Mouse (Mus musculus): ENCODE results near the gene Abcf1.

The Abcf1 gene

DNA sequence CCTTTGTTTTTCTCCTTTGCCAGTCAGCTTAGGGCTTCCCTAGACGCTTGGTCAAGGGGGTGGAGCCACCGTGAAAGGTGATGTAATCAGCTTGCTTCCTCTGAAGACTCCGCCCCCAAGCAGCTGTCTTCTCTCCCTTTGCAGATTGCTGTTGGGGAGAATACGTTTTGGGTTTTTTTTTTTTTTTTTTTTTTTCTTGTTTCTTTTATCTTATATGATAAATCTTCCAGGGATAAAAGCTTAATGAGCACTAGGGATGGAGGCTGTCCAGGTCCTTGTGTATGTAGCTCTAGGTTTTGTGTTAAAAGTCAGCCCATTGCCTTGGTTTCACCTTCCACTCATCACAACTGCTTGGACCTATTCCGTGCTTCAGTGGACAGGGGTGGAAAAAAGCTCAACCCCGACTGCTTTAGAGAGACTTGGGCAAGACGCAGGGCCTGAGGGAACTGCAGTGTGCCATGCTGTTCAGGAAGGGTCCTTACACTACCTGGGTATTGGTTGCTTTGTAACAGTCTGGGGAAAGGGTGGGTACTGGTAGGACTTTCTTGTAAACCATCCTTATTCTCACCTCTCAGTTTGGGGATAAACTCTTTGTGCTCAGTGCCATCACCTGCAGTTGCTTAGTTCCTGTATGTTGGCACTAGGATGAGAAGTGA is 50.4 kb downstream of the Abcf1 start:
- DNase-seq (ENCODE audit: low spot score), result peak; percentile 97

DNA sequence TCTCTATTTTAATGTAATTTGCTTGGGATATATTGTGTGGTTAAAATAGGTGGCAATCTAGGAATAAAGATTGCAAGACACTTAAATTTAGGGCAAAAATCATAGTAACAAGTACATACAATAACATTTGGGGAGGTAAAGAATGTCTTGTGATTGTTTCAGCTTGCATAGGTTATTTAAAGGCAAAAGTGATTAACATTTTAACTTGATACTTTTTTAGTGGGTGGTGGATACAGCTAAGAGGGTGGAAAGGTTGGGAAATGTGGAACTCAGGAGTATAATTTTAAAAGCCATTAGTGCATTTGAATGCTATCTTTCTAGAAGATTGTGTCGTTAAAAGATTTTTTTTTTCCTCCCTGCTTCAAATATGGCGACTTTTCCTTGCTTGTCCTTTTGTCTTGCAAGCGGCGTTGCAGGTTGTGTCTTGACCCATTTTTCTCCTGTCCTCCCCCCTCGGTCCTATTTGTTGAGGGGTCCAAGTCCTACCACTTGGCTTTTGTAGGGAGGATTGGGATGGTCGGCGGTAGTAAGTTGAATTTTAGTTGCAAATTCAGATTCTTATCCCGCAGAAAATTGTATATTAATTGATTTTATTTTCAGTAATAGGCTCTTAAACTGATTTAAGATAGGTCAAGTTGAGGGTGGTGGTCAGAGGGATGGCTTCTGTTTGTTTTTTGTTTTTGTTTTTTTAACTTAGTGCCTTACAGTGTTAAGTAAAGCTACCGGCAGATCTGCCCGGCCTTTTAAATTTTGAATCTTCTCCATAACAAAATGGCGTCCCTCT is 51.1 kb downstream of the Abcf1 start:
- peak; percentile 61 for DNase-seq (ENCODE audit: low spot score)

DNA sequence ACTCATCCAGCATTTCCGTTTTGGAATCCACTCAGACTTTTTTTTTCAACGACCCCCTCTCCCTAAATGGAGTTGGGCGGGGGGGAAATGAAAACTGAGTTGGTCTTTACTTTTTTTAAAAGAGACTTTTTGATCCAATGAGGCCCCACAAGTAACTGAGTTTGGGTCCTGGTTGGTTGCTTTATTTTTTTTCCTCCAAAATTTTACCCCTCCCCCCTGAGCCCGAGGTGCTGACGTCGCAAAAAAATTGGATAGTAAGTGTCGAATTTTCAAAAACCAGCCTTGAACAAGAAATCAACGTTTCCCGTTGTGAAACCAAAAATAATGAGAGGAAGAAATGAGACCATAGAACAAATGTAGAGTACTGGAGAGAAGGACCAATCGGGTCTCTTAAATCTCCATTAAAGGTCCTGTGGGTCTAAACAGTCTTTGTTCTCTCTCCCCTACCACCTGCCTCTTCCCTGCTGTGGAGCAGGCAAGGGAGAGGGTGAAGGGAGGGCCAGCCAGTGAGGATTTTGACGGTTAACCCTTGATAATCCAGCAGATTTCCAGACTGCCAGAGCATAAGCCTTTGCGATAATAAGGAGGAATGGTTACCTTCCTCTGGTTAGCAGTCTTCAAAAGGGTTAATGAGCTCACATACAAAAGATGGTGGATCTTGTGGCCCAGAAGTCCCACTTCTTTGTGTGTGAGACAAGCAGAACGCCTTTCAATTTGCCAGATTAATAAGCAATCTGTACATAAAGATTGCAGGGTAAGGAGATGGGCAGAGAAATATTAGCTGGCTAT is 51.9 kb downstream of the Abcf1 start:
- peak; percentile 64 for DNase-seq (ENCODE audit: low spot score)

DNA sequence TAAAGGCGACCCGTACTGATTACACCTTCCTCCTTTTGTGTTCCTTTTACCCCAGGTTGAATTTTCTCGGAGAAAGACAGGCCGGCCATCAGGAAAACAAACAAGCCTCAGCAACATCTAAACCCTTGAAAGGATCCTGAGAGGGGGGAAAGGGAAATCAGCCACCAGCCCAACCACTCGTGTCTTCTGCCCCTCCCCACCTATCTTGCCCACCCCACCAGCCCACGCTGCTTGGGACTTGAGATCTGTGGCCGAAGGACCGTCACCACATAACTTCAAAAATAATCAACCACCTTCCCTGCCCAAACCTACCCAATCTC is 52.5 kb downstream of the Abcf1 start:
- DNase-seq (ENCODE audit: low spot score), result peak; percentile 40

DNA sequence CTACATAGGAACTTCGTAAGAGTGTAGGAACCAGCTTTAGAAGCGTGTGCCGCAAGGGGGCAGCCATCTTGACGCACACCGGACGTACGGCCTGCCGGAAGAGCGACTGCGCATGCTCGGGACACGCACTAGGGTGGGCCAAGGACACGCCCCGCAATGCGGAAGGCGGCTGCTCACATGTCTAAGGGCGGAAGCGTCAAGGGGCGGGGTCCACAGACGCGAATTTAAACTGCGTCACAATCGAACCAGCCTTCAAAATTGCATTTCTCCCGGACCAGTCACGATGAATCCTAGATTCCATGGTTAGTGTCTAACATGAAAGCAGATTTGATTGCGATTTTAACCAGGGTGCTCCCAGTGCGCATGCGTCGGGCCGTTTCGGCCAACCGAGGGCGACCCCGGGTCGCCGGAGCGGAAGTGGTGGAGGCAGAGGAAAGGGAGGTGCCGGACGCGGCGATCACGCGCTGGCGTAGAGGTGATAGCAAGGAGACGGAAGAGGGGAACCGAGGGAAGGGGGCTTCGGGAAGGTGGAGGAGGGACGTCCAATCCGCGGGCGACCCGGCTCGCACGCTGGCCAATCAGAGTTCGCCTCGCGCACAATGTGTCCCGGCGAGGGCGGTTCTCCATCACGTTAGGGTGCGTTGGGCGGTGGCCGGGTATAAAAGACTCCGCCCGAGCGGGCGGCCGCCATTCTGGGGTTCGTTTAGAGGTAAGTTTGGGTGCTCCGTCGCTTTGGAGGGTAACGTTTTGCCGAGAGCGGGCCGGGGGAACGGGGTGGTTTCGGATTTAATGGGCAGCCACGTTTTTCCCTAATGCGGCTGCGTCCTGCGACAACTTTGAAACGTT is 53.0 kb downstream of the Abcf1 start, which contains the start of the genes Mrps18b and Ppp1r10:
Gene Mrps18b, minus strand, starts transcription at position 93 of the 846 bp plus-strand sequence.
Gene Ppp1r10, plus strand, starts transcription at position 138 of the 846 bp plus-strand sequence.
- peak; percentile 100 for DNase-seq (ENCODE audit: low spot score)

DNA sequence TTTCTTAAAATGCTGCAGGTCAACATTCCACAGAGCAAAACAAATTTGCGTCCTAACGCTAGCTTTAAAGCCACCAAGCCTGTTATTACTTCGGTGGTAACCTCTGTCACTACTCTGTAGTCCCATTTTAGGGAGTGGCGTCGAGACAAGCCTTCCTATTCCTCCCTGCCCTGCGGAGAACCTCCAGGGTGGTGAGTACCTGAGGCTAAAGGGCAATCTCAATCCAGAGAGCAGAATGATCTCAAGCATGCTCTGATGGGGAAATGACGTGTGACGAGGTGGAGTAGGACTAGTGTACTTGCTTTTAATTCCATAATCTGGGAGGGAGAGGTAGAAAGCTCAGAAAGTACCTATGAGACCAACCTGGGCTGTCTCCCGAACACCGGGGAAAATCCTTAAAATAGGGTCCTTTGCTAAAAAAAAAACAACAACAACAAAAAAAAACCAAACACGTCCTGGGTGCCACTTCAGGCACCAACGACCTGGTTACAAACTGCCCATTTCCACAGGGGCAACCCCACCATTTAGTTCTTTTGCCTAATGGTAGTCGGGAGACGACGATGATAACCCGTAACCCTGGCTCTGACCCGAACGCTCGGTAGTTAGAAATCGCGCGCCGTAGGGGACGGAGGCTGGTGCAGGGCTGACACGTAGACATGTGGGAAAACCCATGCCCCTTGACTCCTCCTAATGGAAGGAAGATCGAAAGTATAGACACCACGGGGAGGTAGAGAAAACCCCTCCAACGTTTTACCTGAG is 53.8 kb downstream of the Abcf1 start:
- peak; percentile 17 for DNase-seq (ENCODE audit: low spot score)

DNA sequence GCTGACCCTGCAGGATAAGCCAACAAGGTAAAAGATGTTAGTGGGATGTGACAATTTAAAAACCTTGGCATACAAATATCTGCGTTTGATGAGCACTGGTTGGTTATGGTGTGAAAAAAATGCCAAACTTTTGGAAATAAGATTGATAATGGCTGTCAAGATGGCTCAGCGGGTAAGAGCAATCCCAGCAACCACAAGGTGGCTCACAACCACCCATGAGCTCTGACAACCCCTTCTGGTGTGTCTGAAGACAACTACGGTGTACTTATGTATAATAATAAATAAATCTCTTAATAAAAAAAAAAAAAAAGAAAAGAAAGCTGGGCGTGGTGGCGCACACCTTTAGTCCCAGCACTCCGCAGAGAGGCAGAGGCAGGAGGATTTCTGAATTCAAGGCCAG is 54.6 kb downstream of the Abcf1 start:
- DNase-seq (ENCODE audit: low spot score), result no peak

DNA sequence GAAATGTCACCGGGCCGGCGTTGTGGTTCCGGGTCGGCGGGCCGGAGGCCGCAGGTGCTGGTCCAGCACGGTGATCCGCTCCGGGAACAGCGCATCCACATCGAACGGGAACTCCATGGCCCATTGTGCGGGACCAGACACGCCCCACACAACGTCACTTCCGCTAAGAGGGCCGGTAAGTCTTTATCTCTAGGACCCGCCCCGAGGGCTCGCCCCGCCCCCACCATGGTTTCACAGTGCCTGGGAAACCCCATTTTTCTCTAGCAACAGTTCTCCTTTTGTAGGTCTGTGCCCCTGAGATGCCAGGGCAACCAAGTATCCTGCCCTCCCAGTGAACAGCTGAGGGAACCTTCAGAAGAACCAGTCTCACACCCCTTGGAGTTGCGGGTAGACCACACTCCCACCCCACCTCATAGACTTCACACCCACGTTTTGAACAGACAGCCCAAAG is 59.6 kb downstream of the Abcf1 start, which contains the start of gene Atat1:
Gene Atat1, minus strand, starts transcription at position 157 of the 451 bp plus-strand sequence.
- peak; percentile 97 for DNase-seq (ENCODE audit: low spot score)

DNA sequence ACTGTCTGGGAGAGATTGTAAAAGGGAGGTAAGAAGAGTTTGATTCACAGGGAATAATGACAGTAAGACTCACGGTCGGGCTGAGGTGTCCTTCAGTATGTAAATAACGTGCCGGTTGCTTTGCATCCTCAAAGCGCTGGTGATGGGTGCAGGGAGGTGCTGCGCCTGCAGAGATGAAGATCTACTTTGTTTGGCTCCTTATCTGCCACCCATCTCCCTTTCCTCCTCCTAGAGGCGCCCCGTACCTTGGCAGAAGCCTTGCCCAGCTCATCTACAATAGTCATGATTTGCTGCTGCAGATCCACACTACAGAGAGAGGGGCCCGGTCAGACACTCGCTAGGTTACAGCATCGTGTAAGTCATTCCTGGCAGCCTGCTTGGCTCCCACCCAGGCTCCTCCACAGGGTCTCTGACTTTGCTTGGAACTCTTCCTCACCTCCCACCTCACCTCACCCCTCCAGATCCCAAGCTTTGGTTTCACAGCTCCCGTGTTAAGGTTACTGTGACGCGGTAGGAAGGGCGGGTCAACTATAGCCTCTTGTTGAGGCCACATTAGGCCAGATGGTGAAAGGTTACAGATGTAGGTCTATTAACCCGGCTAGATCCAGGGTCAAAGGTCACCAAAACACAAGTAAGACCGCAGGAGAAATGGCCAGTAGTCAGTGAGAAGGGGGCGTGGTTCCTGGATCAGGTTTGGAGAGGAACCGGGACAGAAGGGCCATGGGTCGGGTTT is 60.2 kb downstream of the Abcf1 start:
- no peak for DNase-seq (ENCODE audit: low spot score)

DNA sequence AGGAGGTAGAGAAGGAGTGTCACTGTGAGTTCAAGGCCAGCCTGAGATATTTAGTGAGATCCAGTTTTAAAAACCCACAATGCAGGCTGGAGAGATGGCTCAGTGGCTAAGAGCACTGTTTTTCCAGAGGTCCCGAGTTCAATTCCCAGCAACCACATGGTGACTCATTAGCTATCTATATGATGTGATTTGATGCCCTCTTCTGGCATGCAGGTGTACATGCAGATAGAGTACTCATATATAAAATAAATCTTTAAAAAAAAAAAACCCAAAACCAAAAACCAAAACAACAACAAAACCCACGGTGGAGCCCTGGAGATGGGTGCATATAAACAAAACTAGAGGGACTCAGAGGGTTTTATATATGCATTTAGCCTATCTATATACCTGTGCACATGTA is 62.0 kb downstream of the Abcf1 start:
- no peak for DNase-seq (ENCODE audit: low spot score)
